Mouse (Mus musculus) intestine, embryonic 15.5 days (tissue): Measurements from ENCODE around the gene Kif19a. TPM values are rescaled to one million over a fixed set of nuclear protein-coding genes. Genes with fewer than 3 reads are reported as not detected.

ENCODE experiments used
- polyA plus RNA-seq: library from polyadenylated mRNA; unstranded; fragments of >200 nt; fragmentation: Nextera tagmentation; extraction: Ambion mirVana; gene quantifications from 2 replicates; pipeline ENCODE4 v1.2.1, GENCODE M21; 2015

Gene Kif19a
- polyA plus RNA-seq, 1 experiment from 2014 or later, result 0.45 TPM

Other genes with a start within 250 kb of the Kif19a start
- gene Rpl38, start 96.9 kb upstream of the Kif19a start, polyA plus RNA-seq, result 1,066 and 1,145 TPM in 2 replicates
- 28.5 and 31.5 TPM in 2 replicates for gene Ttyh2, start 90.0 kb upstream of the Kif19a start, polyA plus RNA-seq
- gene Dnaic2, start 38.0 kb upstream of the Kif19a start, polyA plus RNA-seq, result 0.21 and 0.29 TPM in 2 replicates
- gene Btbd17, start 30.6 kb downstream of the Kif19a start, polyA plus RNA-seq, result 1.4 and 1.5 TPM in 2 replicates
- 0.21 and 0.51 TPM in 2 replicates for gene Gpr142, start 33.5 kb downstream of the Kif19a start, polyA plus RNA-seq
- 15.5 and 16.0 TPM in 2 replicates for gene Gprc5c, start 85.8 kb downstream of the Kif19a start, polyA plus RNA-seq
- gene Cd300a, start 124.7 kb downstream of the Kif19a start, polyA plus RNA-seq, result 1.2 and 2.2 TPM in 2 replicates
- 0.27 and 0.43 TPM in 2 replicates for gene Cd300lb, start 169.0 kb downstream of the Kif19a start, polyA plus RNA-seq
- not detected in 2 replicates for gene Cd300c, start 203.8 kb downstream of the Kif19a start, polyA plus RNA-seq
- gene Cd300ld, start 224.5 kb downstream of the Kif19a start, polyA plus RNA-seq, result 0.19 and 0.34 TPM in 2 replicates
- gene Cd300c2, start 236.5 kb downstream of the Kif19a start, polyA plus RNA-seq, result 1.9 and 2.8 TPM in 2 replicates